Mouse (Mus musculus) gastrocnemius, adult 2 months (tissue): ENCODE measurements at regions not wholly inside any gene's neighbourhood (a gene's known extent, or its start where the extent isn't known, plus 50 kb on each side); places are given as distances from the start of the nearest gene placed in this dataset.

Experiments used
- DNase-seq: peaks from one replicate; pipeline ENCODE4 v3.0.0; 2022
- H3K27ac ChIP-seq: fragments of 200-600 bp; 2 replicates; pipeline ENCODE4 v1.8.1; 2022; ENCODE audit warnings: mild to moderate bottlenecking
- H3K4me3 ChIP-seq: fragments of 200-600 bp; 2 replicates; pipeline ENCODE4 v1.8.1; 2022; ENCODE audit warnings: mild to moderate bottlenecking, moderate library complexity
- CTCF ChIP-seq: fragments of 200-600 bp; IDR thresholded peaks from 2 replicates; pipeline ENCODE4 v1.8.1; 2022; ENCODE audit warnings: antibody characterized with exemption, mild to moderate bottlenecking, moderate library complexity
- intact Hi-C: fragments of 180-260 bp; cut with DNase I; formaldehyde crosslinking; loops from one replicate; pipeline ENCODE4 v1.15.1; 2025

DNA sequence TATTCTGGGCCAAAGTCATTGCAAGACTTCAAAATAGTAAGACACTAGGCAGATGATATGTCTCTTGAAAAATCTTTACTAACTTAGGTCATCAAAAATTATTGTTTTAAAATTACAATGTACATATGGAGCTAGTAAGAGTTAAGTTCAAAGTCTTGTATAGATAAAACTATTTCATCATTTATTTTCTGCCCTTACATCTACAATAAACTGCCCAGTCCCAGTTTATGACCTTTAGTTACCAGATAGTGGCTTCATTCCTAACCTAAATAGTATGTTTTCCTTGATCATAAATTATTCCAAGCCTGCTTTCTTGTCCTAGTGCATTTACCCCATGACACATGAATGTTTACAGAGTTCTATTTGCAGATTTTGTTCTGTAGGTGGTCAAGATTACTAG, 72.9 kb downstream of the Manea start:
- DNase-seq, result no peak
- intact Hi-C loops, result no loop called here
- H3K27ac ChIP-seq, result no peak overlapping the region
- no peak overlapping the region for H3K4me3 ChIP-seq
- no peak for TF ChIP-seq CTCF

DNA sequence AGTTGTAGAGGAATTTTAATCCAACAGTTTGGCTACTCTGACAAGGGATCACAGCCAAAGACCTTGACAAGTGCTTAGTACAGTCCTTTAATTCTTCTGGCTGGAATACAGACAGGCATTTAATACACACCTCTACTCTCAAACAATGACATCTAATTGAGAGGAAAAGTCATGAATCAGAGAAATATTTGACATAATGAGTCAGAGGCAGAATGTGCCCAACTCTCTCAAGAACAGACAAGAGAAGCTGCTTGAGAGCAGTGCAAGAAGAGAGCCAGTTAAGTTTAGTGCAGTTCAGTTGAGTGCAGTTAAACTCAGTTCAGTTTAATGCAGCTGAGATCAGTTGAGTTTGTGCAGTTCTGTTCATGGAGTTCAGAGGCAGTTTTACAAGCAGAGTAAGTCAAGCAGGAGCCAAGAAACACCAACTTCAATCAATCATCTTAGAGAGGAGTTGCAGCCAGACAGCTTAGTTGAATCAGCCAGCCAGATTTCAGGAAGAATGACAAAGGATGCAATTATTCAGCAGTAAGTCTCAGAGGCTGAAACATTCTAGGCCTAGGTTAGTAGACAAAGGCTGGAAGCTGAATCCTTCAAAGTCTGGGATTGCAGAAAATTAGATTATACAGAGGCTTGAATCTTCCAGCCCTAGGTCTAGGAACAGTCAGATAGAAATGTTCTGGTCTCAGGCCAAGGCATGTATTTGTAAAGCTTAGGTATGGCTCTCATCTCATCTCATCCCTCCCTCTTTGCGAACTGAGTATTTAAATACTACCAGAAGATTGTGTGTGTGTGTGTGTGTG, 87.3 kb downstream of the Manea start:
- intact Hi-C loops, result no loop called here
- H3K27ac ChIP-seq, result no peak overlapping the region

DNA sequence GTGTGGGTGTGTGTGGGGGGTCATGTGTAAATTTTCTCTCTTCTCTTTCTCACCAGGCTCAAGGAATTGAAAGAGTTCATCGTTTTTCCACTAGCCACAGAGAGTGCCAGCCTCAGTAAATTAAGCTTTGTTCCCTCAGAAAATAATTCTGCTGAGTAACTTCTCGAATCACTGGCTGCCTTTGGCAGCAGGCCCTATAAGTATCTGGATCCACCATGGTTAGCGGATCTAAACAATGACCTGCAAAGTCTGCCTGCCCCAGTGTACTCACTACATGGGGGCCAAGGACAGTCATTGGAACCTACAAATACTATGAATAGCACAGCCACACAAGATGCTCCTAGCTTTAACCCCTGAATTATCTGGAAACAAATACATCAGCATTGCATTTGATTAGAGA, 90.8 kb downstream of the Manea start:
- DNase-seq, result no peak
- H3K27ac ChIP-seq, result no peak overlapping the region
- intact Hi-C loops, result no loop called here
- no peak for TF ChIP-seq CTCF
- no peak overlapping the region for H3K4me3 ChIP-seq

More for the DNA sequence above, 87.3 kb downstream of the Manea start:
- no peak overlapping the region for H3K4me3 ChIP-seq
- no peak for DNase-seq
- no peak for TF ChIP-seq CTCF

DNA sequence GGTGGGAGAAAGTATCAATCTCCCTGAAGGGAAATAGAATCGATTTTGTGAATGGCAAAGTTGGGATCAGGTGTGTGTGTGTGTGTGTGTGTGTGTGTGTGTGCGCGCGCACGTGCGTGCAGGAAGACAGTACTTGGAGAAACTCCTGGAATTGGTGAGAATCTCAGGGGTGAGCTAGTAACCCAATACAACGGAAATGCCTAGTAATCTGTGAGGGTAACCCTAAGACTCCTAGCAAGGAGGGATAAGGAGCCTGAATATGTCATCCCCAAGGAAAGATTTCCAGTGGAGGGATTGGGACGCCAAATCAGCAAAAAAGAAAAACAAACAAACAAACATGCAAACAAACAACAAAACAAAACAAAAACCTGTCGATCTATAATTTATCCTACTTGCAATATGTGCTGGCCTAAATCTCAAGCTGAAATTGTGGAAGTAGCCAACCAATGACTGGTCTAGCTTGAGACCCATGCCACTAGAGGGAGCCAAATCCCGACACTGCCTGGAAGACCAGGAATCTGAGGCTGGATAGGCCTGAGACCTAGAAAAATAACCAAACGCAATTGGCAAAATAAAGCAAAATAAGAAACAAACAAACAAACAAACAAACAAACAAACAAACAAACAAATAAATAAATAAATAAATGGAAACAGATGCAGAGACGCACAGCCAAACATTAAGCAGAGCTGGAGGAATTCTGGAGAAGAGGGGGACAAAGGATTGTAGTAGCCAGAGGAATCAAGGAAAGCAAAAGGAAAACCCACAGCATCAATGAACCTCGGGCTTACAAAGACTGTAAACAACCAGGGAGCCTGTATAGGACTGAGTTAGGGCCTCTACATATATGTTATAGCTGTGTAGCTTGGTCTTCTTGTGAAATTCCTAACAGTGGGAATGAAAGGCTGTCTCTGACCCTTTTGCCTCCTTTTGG, 98.5 kb downstream of the Manea start:
- intact Hi-C loops, result loop anchor here (5.0 to 10.0 kb wide), 2 partner anchors 247 to 294 kb away; no protein-coding TSS in a partner anchor
- peak; percentile 66 for DNase-seq
- no peak overlapping the region for H3K27ac ChIP-seq
- no peak overlapping the region for H3K4me3 ChIP-seq
- peak; percentile 70 for TF ChIP-seq CTCF

DNA sequence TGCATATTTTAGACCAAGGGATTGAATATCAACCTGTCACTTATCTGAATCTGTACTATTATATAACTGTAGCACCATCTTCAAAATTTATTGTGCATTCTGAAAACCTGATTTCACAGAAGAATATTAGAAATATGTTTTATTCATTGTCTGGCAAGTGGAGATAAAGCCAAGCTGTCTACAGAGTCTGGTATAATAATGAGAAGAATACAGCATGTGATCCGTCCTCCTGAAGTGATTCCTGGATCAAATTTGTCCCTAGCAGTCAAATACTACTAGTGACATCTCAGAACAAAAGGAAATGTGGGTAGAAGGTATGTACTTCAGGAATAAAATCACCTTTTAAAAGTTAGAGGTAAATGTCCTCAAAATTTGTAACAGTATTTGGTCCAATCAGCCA, 123.4 kb downstream of the Manea start:
- H3K4me3 ChIP-seq, result no peak overlapping the region
- TF ChIP-seq CTCF, result no peak
- intact Hi-C loops, result no loop called here
- no peak overlapping the region for H3K27ac ChIP-seq
- no peak for DNase-seq
